In the genomic region with DNA sequence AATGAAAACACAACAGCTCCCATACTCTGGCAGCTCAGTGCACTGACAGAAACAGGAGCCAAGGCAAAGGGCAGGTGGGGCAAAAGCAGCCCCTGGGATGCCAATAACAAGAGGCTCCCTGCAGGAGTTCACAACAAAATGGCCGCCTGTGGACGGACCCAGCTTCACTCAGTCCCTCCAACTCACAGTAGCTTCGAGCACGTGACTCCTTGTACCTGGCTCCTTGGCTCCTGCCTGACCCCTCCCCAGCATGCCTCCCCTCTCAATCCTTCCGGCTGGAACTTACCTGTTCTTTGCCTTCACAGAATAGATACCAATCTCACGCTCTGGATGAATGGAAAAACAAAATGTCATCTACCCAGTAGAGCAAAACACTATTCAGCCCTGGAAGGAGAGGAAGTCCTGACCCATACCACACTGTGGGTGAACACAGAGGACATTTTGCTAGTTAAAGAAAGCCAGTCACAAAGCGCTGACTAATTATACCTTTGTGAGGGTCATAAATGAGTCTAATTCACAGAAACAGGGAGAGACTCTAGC, we compare ENCODE assay signal across 22 mouse cellular contexts.
A peak's percentile ranks its signal among the peaks of the same experiment; 100 is the strongest.
DNase-seq lines count a peak whose midpoint lies in the region; ATAC-seq and TF ChIP-seq lines count a peak whose summit lies in the region.
"Had no signal": no experiment of that assay in that cellular context is flagged by ENCODE, and none has a peak within 500 bp of the region (broad histone marks: within the 10 kb centered on the region; RNA-seq: fewer than 3 reads in every experiment).

No protein-coding gene starts in this region.

- H3K9ac ChIP-seq in forebrain, embryonic 13.5 days, result no peak overlapping the region
- no peak overlapping the region for H3K9ac ChIP-seq in forebrain, postnatal 0 days
- H3K9ac ChIP-seq: hindbrain, embryonic 13.5 days; limb, embryonic 15.5 days; liver, embryonic 14.5 days; lung, embryonic 14.5 days had no signal

- TF ChIP-seq CTCF in forebrain, postnatal 0 days (IDR thresholded peaks at IDR 0.05; ENCODE audit: low read depth), result no peak

- H3K9me3 ChIP-seq in forebrain, embryonic 13.5 days (replicated peaks), result no peaks in the 10 kb centered on the region
- no peaks in the 10 kb centered on the region for H3K9me3 ChIP-seq in forebrain, postnatal 0 days (ENCODE audit: low read length)
- H3K9me3 ChIP-seq: hindbrain, embryonic 13.5 days; limb, embryonic 15.5 days had no signal

- no peak for DNase-seq in forebrain, postnatal 0 days
- peak; percentile 37 for DNase-seq in kidney, adult 9 months
- DNase-seq in kidney, postnatal 14 days, result peak; percentile 27
- no peak for DNase-seq in urinary bladder, postnatal 4 days (ENCODE audit: low spot score in 2 of 2)
- no peak for DNase-seq in ovary, postnatal 14 days (ENCODE audit: low spot score)
- no peak for DNase-seq in ovary, postnatal 36 days (ENCODE audit: low spot score)
- DNase-seq: adrenal gland, postnatal 14 days; cerebellum, adult 9-11 months; gastrocnemius, adult 2 months; layer of hippocampus, adult 9-11 months; left cerebral cortex, postnatal 4 days; lung, embryonic 14.5 days; retina, postnatal 1 day; right cerebral cortex, postnatal 25 days; spleen, adult 18-20 months; thymus, adult 18-20 months; thymus, postnatal 4 days had no signal

- no peak for ATAC-seq in forebrain, embryonic 13.5 days
- no peak for ATAC-seq in forebrain, postnatal 0 days
- ATAC-seq in common myeloid progenitor, adult 5-6 weeks (replicated peaks; ENCODE audit: low read depth, poor library complexity, severe bottlenecking), result peak; percentile 45; the same call in 1 of the 2 replicates

- no peaks in the 10 kb centered on the region for H3K27me3 ChIP-seq in forebrain, embryonic 13.5 days
- H3K27me3 ChIP-seq in forebrain, postnatal 0 days (ENCODE audit: insufficient read depth, low read length), result no peaks in the 10 kb centered on the region
- H3K27me3 ChIP-seq: hindbrain, embryonic 13.5 days; limb, embryonic 15.5 days had no signal

- peaks cover 7% of the 10 kb centered on the region for H3K36me3 ChIP-seq in forebrain, embryonic 13.5 days (ENCODE audit: poor library complexity, severe bottlenecking)
- H3K36me3 ChIP-seq in forebrain, postnatal 0 days (ENCODE audit: insufficient read depth), result no peaks in the 10 kb centered on the region
- H3K36me3 ChIP-seq: limb, embryonic 15.5 days had no signal

- H3K4me1 ChIP-seq in forebrain, embryonic 13.5 days, result peaks cover 54% of the 10 kb centered on the region
- no peaks in the 10 kb centered on the region for H3K4me1 ChIP-seq in forebrain, postnatal 0 days (ENCODE audit: insufficient read depth)
- H3K4me1 ChIP-seq: limb, embryonic 15.5 days had no signal

- H3K4me2 ChIP-seq in forebrain, embryonic 13.5 days, result no peak overlapping the region
- no peak overlapping the region for H3K4me2 ChIP-seq in forebrain, postnatal 0 days (ENCODE audit: low read depth)
- H3K4me2 ChIP-seq: hindbrain, embryonic 13.5 days; limb, embryonic 15.5 days; lung, embryonic 14.5 days had no signal

- H3K27ac ChIP-seq in forebrain, embryonic 13.5 days, result peak overlapping the region; percentile 10; the same call in 1 of the 2 replicates
- no peak overlapping the region for H3K27ac ChIP-seq in forebrain, postnatal 0 days (ENCODE audit: low read depth, low read length)
- H3K27ac ChIP-seq: gastrocnemius, adult 2 months; hindbrain, embryonic 13.5 days; limb, embryonic 15.5 days; liver, embryonic 14.5 days had no signal

- 81% methylated on average over 7 of the region's 7 CpGs for WGBS in forebrain, embryonic 13.5 days
- 78% methylated on average over 7 of the region's 7 CpGs for WGBS in forebrain, postnatal 0 days

- no peak overlapping the region for H3K4me3 ChIP-seq in forebrain, embryonic 13.5 days
- no peak overlapping the region for H3K4me3 ChIP-seq in forebrain, postnatal 0 days (ENCODE audit: low read depth, low read length)
- H3K4me3 ChIP-seq: gastrocnemius, adult 2 months; hindbrain, embryonic 13.5 days; limb, embryonic 15.5 days had no signal

Comparison
In these comparisons a context has a peak if more than half of its experiments do, and no peak if none do; other contexts are left out.
1. DNase-seq: peak in kidney, adult 9 months (single experiment) and kidney, postnatal 14 days (single experiment); none in forebrain, postnatal 0 days (single experiment), urinary bladder, postnatal 4 days (0 of 2), ovary, postnatal 14 days (single experiment) and ovary, postnatal 36 days (single experiment).